Mouse (Mus musculus) MEL (cell line): ENCODE data around the gene Tead2. TPM values are rescaled to one million over a fixed set of nuclear protein-coding genes. Genes with fewer than 3 reads are reported as not detected.

Experiments used
- DNase-seq: peaks from one replicate; pipeline ENCODE4 v3.0.0; 2011; ENCODE audit warnings: low read depth, low spot score
- H3K27ac ChIP-seq: 2 replicates; pipeline ENCODE4 v1.5.1; 2012; ENCODE audit warnings: low read depth, mild to moderate bottlenecking, control low read depth, low read length, moderate library complexity; ENCODE audit not compliant: control insufficient read depth
- H3K27me3 ChIP-seq, 2 experiments: fragments of 150-350 bp in 1 of 2; sonication (generic) in 1 of 2; 2 replicates each; pipeline ENCODE4 v1.6.1; 2012; ENCODE audit warnings: low read length in 2 of 2, mild to moderate bottlenecking in 2 of 2, improper control_type of control experiment in 1 of 2, moderate library complexity in 1 of 2; ENCODE audit not compliant: insufficient read depth in 2 of 2, control insufficient read depth in 1 of 2
- H3K36me3 ChIP-seq, 2 experiments: 2 replicates each; pipeline ENCODE4 v1.6.1; 2012 to 2014; ENCODE audit warnings: low read length in 2 of 2, improper control_type of control experiment in 1 of 2, inconsistent platforms in 1 of 2, mild to moderate bottlenecking in 1 of 2; ENCODE audit not compliant: insufficient read depth in 2 of 2, control insufficient read depth in 1 of 2
- H3K4me1 ChIP-seq, 2 experiments: fragments of 150-350 bp in 1 of 2; sonication (generic) in 1 of 2; 2 replicates each; pipeline ENCODE4 v1.6.1; 2012; ENCODE audit warnings: low read length in 2 of 2, improper control_type of control experiment in 1 of 2, mild to moderate bottlenecking in 1 of 2; ENCODE audit not compliant: insufficient read depth in 2 of 2, control insufficient read depth in 1 of 2
- H3K4me3 ChIP-seq, 2 experiments: fragments of 150-350 bp in 1 of 2; sonication (generic) in 1 of 2; 2 replicates each; pipeline ENCODE4 v1.5.1; 2012; ENCODE audit warnings: low read depth in 2 of 2, low read length in 2 of 2, mild to moderate bottlenecking in 2 of 2, moderate library complexity in 2 of 2, control low read depth in 1 of 2, improper control_type of control experiment in 1 of 2; ENCODE audit not compliant: control insufficient read depth in 1 of 2, insufficient read depth in 1 of 2
- H3K79me2 ChIP-seq: 2 replicates; pipeline ENCODE4 v1.6.1; 2012; ENCODE audit warnings: mild to moderate bottlenecking, low read length, moderate library complexity; ENCODE audit not compliant: control insufficient read depth, poor library complexity, insufficient read depth
- H3K9ac ChIP-seq: 2 replicates; pipeline ENCODE4 v1.6.1; 2012; ENCODE audit warnings: low read depth, mild to moderate bottlenecking, control low read depth, low read length, moderate library complexity; ENCODE audit not compliant: control insufficient read depth, poor library complexity, severe bottlenecking
- H3K9me3 ChIP-seq: fragments of 150-350 bp; sonication (generic); replicated peaks from 2 replicates; pipeline ENCODE4 v1.6.1; 2012; ENCODE audit warnings: mild to moderate bottlenecking, low read length, improper control_type of control experiment, moderate library complexity; ENCODE audit not compliant: insufficient read depth
- BHLHE40 ChIP-seq: IDR thresholded peaks from 2 replicates; pipeline ENCODE4 v1.6.1; 2012; ENCODE audit warnings: low read depth, mild to moderate bottlenecking, inconsistent platforms, low read length, improper control_type of control experiment, borderline replicate concordance
- CHD1 ChIP-seq: IDR thresholded peaks from 2 replicates; pipeline ENCODE4 v1.6.1; 2012; ENCODE audit warnings: low read depth, mild to moderate bottlenecking, inconsistent platforms, low read length, improper control_type of control experiment
- ELF1 ChIP-seq: IDR thresholded peaks from 2 replicates; pipeline ENCODE4 v1.6.1; 2014; ENCODE audit warnings: low read depth, mild to moderate bottlenecking, inconsistent platforms, low read length, improper control_type of control experiment, moderate library complexity
- GABPA ChIP-seq: IDR thresholded peaks from 2 replicates; pipeline ENCODE4 v1.6.1; 2012; ENCODE audit warnings: low read depth, mild to moderate bottlenecking, inconsistent platforms, low read length, improper control_type of control experiment, moderate library complexity
- MAFK ChIP-seq: IDR thresholded peaks from 2 replicates; pipeline ENCODE4 v1.6.1; 2011; ENCODE audit warnings: low read depth, mild to moderate bottlenecking, low read length, improper control_type of control experiment, borderline replicate concordance
- MAZ ChIP-seq: IDR thresholded peaks from 2 replicates; pipeline ENCODE4 v1.6.1; 2012; ENCODE audit warnings: low read depth, mild to moderate bottlenecking, inconsistent platforms, low read length, improper control_type of control experiment
- MXI1 ChIP-seq: IDR thresholded peaks from 2 replicates; pipeline ENCODE4 v1.6.1; 2011; ENCODE audit warnings: mild to moderate bottlenecking, low read depth, low read length, improper control_type of control experiment
- MYC ChIP-seq: IDR thresholded peaks from 2 replicates; pipeline ENCODE4 v1.6.1; 2011; ENCODE audit warnings: low read depth, mild to moderate bottlenecking, low read length, improper control_type of control experiment, moderate library complexity
- NELFE ChIP-seq: IDR thresholded peaks from 2 replicates; pipeline ENCODE4 v1.6.1; 2011; ENCODE audit warnings: low read depth, low read length, improper control_type of control experiment
- RAD21 ChIP-seq: IDR thresholded peaks from 2 replicates; pipeline ENCODE4 v1.6.1; 2011; ENCODE audit warnings: mild to moderate bottlenecking, low read depth, low read length, improper control_type of control experiment
- TAL1 ChIP-seq: IDR thresholded peaks from 2 replicates; pipeline ENCODE4 v1.6.1; 2012; ENCODE audit warnings: mild to moderate bottlenecking, inconsistent platforms, low read length, moderate library complexity, mixed read lengths
- TCF12 ChIP-seq: IDR thresholded peaks from 2 replicates; pipeline ENCODE4 v1.6.1; 2014; ENCODE audit warnings: low read depth, mild to moderate bottlenecking, inconsistent platforms, low read length, improper control_type of control experiment, moderate library complexity
- ZKSCAN1 ChIP-seq: IDR thresholded peaks from 2 replicates; pipeline ENCODE4 v1.6.1; 2012; ENCODE audit warnings: low read depth, mild to moderate bottlenecking, inconsistent platforms, low read length, improper control_type of control experiment, moderate library complexity
- ZMIZ1 ChIP-seq: IDR thresholded peaks from 2 replicates; pipeline ENCODE4 v1.6.1; 2012; ENCODE audit warnings: low read depth, mild to moderate bottlenecking, inconsistent platforms, low read length, improper control_type of control experiment, moderate library complexity
- polyA plus RNA-seq, 2 experiments: library from polyadenylated mRNA; stranded (reverse) in 1 of 2; unstranded in 1 of 2; fragments of >175 nt in 1 of 2; fragments of >200 nt in 1 of 2; gene quantifications; 2 replicates each; pipeline versions ENCODE4 v1.2.1 to v1.2.4; 2012; ENCODE audit warnings: low replicate concordance in 2 of 2, low read depth in 1 of 2; ENCODE audit not compliant: insufficient read length in 2 of 2, insufficient read depth in 1 of 2, missing spikeins in 1 of 2
- total RNA-seq: library from RNA; depleted of rRNA; stranded (reverse); fragments of 300-350 nt; gene quantifications from 2 replicates; pipeline ENCODE4 v1.2.3, GENCODE M21; 2012; rRNA removed

Gene Tead2
- total RNA-seq (0.19 TPM in 1 of 2 replicates, not detected in the other), polyA plus RNA-seq (under 1 TPM in 1 of 2 experiments, not detected in 1; 0.38 TPM)

DNA sequence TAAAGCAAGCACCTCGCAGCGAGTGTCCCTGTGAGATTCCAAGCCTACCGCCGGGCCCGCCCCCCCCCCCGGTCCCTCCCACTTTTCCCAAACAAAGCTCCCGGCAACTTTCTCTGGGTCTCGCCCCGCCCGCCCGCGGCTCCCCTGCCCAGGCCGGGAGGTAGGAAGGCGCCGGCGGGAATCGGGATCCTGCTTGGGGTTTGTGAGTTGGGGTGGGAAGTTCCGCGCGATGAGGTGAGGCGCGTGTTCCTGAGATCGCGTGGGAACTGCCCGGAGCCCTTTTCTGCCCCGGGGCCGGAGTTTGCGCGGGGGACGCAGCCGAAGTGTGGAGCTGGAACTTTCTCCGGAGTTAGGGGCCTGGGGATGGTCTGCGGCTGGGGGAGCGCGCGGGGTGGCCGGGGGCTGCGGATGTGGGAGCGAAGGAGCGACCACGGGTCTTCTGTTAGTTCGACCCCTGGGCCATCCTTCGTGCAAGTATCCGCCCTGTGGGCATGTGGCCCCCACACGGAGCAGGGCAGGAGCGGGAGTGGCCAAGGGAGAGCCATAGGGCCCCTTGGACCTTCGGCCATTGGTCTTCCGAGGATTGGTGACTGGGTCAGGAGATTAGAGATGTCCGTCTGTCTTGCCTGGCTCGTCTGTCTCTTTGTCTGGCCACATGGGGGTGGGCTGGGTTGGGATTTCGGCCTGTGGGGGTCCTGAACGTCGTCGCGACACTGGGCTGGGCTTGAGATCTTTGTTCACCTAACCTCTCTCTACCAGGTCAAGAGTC is at the start of gene Tead2:
Tead2 (plus strand) TSS at position 81 of the 769 bp plus-strand sequence.
- Histone ChIP-seq H3K9me3 (no peaks in the 10 kb centered on the region), H3K36me3 (peaks cover 0 to 11% of the 10 kb centered on the region in 2 experiments; a peak in 2 of 4 replicates), H3K4me3 (no peak within 1 kb of the TSS), H3K27me3 (no peaks in the 10 kb centered on the region), H3K79me2 (no peaks in the 10 kb centered on the region), H3K27ac (no peak within 1 kb of the TSS), H3K9ac (no peak within 1 kb of the TSS), H3K4me1 (peaks cover 10 to 26% of the 10 kb centered on the region in 2 experiments)
- no peak for DNase-seq
- TF ChIP-seq TAL1 (no peak), NELFE (no peak), TCF12 (no peak), RAD21 (no peak), BHLHE40 (no peak), MAZ (no peak), ZMIZ1 (no peak), MYC (no peak)

GRCm38 (mm10) chr7:45166950-45167401 is 48.6 kb upstream of the Tead2 start:
- H3K36me3 ChIP-seq = no peaks in the 10 kb centered on the region
- H3K27ac ChIP-seq = no peak overlapping the region
- no peak overlapping the region for H3K9ac ChIP-seq
- H3K4me3 ChIP-seq = no peak overlapping the region
- no peaks in the 10 kb centered on the region for H3K9me3 ChIP-seq
- DNase-seq = no peak
- TF ChIP-seq NELFE (no peak), GABPA (no peak), RAD21 (no peak), MXI1 (no peak), ELF1 (no peak), ZKSCAN1 (no peak), CHD1 (no peak), ZMIZ1 (no peak), MAFK (no peak)
- peaks cover 4 to 9% of the 10 kb centered on the region in 2 experiments for H3K27me3 ChIP-seq
- no peaks in the 10 kb centered on the region for H3K79me2 ChIP-seq
- no peaks in the 10 kb centered on the region; a peak in 2 of 4 replicates for H3K4me1 ChIP-seq
